Mouse (Mus musculus) spleen, adult 2 months (tissue): ENCODE data around the gene Ctnna3. TPM values are rescaled to one million over a fixed set of nuclear protein-coding genes. Genes with fewer than 3 reads are reported as not detected.

Source experiments
- DNase-seq, 2 experiments: peaks; one replicate each; pipeline versions ENCODE4 v3.0.0 to v3.0.0-alpha.2; 2012 to 2021; ENCODE audit warnings: low spot score in 2 of 2, low read depth in 1 of 2
- H3K27ac ChIP-seq: fragments of 200-500 bp; 2 replicates; pipeline ENCODE4 v1.5.1; 2012; ENCODE audit warnings: low read length, inconsistent platforms; ENCODE audit not compliant: insufficient read depth
- H3K27me3 ChIP-seq: fragments of 200-500 bp; 2 replicates; pipeline ENCODE4 v1.6.1; 2012; ENCODE audit warnings: mild to moderate bottlenecking, moderate library complexity, low read length, inconsistent platforms; ENCODE audit not compliant: control insufficient read depth, insufficient read depth
- H3K36me3 ChIP-seq: fragments of 200-500 bp; 2 replicates; pipeline ENCODE4 v1.6.1; 2012; ENCODE audit warnings: mild to moderate bottlenecking, low read length, inconsistent platforms; ENCODE audit not compliant: control insufficient read depth, insufficient read depth
- H3K4me1 ChIP-seq: fragments of 200-500 bp; 2 replicates; pipeline ENCODE4 v1.6.1; 2011; ENCODE audit warnings: inconsistent platforms; ENCODE audit not compliant: control insufficient read depth, insufficient read depth, insufficient read length
- H3K4me3 ChIP-seq: fragments of 200-500 bp; 2 replicates; pipeline ENCODE4 v1.5.1; 2011; ENCODE audit warnings: mild to moderate bottlenecking, inconsistent platforms; ENCODE audit not compliant: insufficient read depth, insufficient read length; ENCODE audit errors: extremely low read depth
- CTCF ChIP-seq: fragments of 200-500 bp; IDR thresholded peaks from 2 replicates; pipeline ENCODE4 v1.5.1; 2011; ENCODE audit warnings: mild to moderate bottlenecking, inconsistent platforms; ENCODE audit not compliant: insufficient read depth, insufficient read length, insufficient replicate concordance; ENCODE audit errors: extremely low read depth
- POLR2A ChIP-seq: fragments of 200-500 bp; IDR thresholded peaks from 2 replicates; pipeline ENCODE4 v1.6.1; 2011; ENCODE audit warnings: low read depth, low read length, inconsistent platforms
- WGBS: fragments of 180-500 bp; shearing (Covaris S2); methylation state at CpG from one replicate; pipeline ENCODE4 v1.1.7; 2018; 5-methylcytosine and 5-hydroxymethylcytosine counted together
- polyA plus RNA-seq: library from polyadenylated mRNA; depleted of rRNA; stranded (reverse); fragments of >200 nt; gene quantifications from 2 replicates; pipeline ENCODE4 v1.2.3, GENCODE M21; 2012

The Ctnna3 gene
- polyA plus RNA-seq, 1 experiment = 0.07 TPM

DNA sequence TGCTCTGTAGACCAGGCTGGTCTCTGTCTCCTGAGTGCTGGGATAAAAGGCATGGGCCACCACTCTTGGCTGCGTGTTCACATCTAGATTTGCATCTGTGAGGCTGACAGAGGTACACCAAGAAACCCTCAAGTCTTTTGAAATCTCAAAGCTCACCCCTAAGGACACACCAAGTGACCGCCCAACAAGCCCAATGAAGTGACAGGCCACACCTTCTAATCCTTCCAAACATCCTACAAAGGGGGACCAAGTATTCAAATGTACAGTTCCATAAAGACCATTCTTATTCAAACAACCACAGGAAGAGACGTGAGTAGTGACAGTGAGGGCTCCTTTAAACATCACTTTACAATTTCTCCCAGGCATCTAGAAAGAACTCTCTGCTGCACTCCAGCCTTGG lies 94.1 kb downstream of the Ctnna3 start:
- Histone ChIP-seq H3K36me3 (no peaks in the 10 kb centered on the region), H3K27ac (no peak overlapping the region), H3K4me3 (no peak overlapping the region), H3K27me3 (no peaks in the 10 kb centered on the region), H3K4me1 (no peaks in the 10 kb centered on the region)
- no peak for DNase-seq
- WGBS = 84% methylated on average over 3 of the region's 3 CpGs
- TF ChIP-seq POLR2A (no peak), CTCF (no peak)

DNA sequence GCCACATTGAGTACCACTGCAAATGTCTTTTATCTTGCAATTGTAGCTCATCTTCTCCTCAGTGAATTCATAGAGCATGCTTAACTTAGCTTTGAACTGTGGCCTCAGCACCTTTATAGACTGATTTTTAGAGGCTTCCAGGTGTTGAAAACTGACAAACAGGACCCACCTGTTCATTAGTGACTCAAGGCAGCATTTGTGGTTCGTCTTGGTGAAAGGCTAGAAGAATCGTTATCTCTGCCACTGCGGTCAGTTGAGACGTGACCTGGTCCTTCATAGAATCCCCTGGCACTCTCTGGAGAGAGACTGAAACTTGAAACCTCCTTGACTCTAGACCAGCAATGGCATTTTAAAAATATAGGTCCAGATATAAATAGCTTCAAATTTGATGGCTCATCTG lies 96.1 kb downstream of the Ctnna3 start:
- H3K36me3 ChIP-seq = no peaks in the 10 kb centered on the region
- no peak for TF ChIP-seq CTCF
- TF ChIP-seq POLR2A = no peak
- no peak overlapping the region for H3K4me3 ChIP-seq
- H3K4me1 ChIP-seq = no peaks in the 10 kb centered on the region
- no peak for DNase-seq
- 83% methylated on average over 4 of the region's 4 CpGs for WGBS
- no peaks in the 10 kb centered on the region for H3K27me3 ChIP-seq
- no peak overlapping the region for H3K27ac ChIP-seq

DNA sequence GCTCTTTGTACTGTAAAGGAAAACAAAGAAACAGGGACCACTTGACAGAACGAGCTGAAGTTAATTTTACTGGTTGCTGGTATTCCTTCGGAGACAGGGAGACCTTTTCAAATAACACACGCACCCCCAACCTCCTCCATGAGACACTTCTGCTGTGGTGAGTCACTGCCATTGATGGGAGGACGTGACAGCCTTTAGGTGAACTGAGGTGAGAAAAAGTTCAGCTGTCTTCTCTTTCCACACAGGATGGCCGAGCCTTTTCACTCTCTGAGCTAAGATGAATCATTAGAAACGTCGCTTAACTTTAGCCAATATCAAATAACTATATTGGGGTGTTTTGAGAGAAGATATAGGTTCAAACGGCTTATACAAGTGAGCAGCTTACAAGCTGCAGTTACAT lies 102.5 kb downstream of the Ctnna3 start:
- Histone ChIP-seq H3K27me3 (no peaks in the 10 kb centered on the region), H3K27ac (no peak overlapping the region), H3K4me1 (no peaks in the 10 kb centered on the region), H3K36me3 (no peaks in the 10 kb centered on the region), H3K4me3 (no peak overlapping the region)
- no peak for DNase-seq
- 84% methylated on average over 8 of the region's 8 CpGs for WGBS
- TF ChIP-seq POLR2A (no peak), CTCF (no peak)

DNA sequence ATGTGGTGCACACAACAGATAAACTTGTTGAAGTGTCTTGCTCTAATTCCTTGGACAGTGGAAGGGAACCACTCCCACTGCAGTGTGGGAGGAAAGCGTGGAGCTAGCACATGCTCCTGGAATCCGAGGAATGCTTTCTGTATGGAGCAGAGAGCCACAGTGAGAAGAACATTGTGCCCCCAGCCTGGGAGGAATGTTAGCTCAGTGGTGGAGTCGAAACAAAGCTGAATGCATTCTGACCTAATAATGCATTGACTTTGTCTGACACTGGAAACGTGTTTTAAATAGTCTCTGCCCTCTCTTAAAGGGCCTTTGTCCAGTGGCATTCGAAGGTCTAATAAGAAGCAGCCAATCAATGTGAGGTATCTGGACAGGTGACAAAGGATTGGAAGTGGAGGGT lies 111.9 kb downstream of the Ctnna3 start:
- no peak for TF ChIP-seq CTCF
- no peak for TF ChIP-seq POLR2A
- H3K4me3 ChIP-seq = no peak overlapping the region
- DNase-seq = no peak
- H3K27me3 ChIP-seq = no peaks in the 10 kb centered on the region
- 59% methylated on average over 5 of the region's 5 CpGs for WGBS
- no peaks in the 10 kb centered on the region for H3K4me1 ChIP-seq
- H3K36me3 ChIP-seq = no peaks in the 10 kb centered on the region
- no peak overlapping the region for H3K27ac ChIP-seq

DNA sequence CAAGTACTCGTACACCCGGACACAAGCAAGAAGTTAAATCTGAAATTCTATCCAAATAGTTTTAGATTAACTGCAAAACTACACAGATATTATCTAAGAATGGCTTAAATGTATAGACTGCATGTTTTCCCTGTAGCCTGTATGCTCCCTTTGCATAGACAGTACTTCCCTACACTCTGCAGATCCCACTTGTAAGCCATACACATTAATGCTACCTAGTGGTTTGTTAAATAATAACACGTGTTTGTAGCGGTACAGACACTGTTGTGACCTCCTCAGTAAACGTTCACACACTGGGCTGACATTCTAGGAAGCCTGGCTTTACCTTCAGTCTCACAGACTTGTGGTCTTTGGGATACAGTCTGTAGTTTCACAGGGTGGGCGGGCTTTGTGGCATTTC lies 112.6 kb downstream of the Ctnna3 start:
- 66% methylated on average over 6 of the region's 6 CpGs for WGBS
- H3K27me3 ChIP-seq = no peaks in the 10 kb centered on the region
- DNase-seq = no peak
- H3K4me3 ChIP-seq = no peak overlapping the region
- no peak for TF ChIP-seq CTCF
- no peak for TF ChIP-seq POLR2A
- H3K4me1 ChIP-seq = no peaks in the 10 kb centered on the region
- H3K27ac ChIP-seq = no peak overlapping the region
- H3K36me3 ChIP-seq = no peaks in the 10 kb centered on the region

DNA sequence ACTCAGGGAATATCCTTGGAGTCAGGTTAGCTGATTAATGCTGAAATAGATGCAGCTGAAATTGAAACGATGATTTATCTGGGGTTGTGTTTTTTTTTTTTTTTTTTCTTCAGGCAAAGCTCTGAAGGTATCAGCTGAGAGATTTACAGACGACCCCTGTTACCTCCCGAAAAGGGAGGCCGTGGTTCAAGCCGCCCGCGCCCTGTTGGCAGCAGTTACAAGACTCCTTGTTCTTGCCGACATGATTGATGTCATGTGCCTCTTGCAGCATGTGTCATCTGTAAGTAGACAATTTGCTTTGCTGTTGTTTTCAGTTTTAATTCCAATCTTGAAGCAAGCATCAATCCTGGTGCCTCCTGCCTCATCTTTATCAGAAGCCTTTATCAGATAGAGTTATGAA lies 136.8 kb downstream of the Ctnna3 start:
- Histone ChIP-seq H3K4me3 (no peak overlapping the region), H3K36me3 (no peaks in the 10 kb centered on the region), H3K27me3 (no peaks in the 10 kb centered on the region), H3K4me1 (no peaks in the 10 kb centered on the region), H3K27ac (no peak overlapping the region)
- TF ChIP-seq POLR2A (no peak), CTCF (no peak)
- DNase-seq = no peak
- WGBS = 86% methylated on average over 8 of the region's 8 CpGs

DNA sequence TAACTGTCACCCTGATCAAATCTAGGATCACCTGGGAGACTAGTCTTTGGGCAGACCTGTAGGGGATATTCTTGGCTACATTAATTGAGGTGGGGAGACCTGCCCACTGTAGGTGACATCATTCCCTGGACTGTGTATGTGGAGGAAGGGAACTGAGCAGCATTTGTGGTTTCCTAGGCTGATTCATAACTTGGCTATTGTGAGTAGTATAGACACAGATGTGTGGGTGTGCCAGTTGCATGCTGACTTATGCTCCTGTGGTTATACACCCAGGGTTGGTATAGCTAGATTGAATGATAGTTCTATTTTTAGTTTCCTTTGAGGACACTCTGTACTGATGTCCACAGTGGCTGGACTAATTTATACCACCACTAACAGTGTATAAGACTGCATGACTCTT lies 141.7 kb downstream of the Ctnna3 start:
- TF ChIP-seq CTCF = no peak
- no peak for TF ChIP-seq POLR2A
- H3K27ac ChIP-seq = no peak overlapping the region
- no peaks in the 10 kb centered on the region for H3K27me3 ChIP-seq
- H3K36me3 ChIP-seq = no peaks in the 10 kb centered on the region
- DNase-seq = no peak
- H3K4me1 ChIP-seq = no peaks in the 10 kb centered on the region
- no peak overlapping the region for H3K4me3 ChIP-seq

DNA sequence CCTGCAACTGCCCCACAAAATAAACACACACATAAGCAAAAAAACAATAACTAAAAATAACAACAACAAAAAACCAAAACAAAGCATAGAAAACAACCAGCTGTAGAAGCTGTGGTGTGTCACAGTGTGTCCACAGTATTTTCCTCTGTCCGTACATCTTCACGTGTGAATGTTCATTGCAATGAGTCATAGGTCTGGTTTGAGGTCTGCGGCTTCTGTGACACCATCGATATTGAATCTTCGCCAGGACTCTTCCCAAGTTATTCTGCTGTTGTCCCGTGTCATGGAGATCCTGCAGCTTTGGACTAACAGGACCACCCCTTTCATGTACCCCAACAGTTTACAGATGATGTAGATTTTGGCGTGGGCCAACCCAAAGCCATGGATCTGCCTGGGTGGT lies 143.0 kb downstream of the Ctnna3 start:
- TF ChIP-seq CTCF = no peak
- H3K27ac ChIP-seq = no peak overlapping the region
- 89% methylated on average over 7 of the region's 7 CpGs for WGBS
- H3K36me3 ChIP-seq = no peaks in the 10 kb centered on the region
- H3K27me3 ChIP-seq = no peaks in the 10 kb centered on the region
- no peak overlapping the region for H3K4me3 ChIP-seq
- H3K4me1 ChIP-seq = no peaks in the 10 kb centered on the region
- DNase-seq = no peak
